Mouse (Mus musculus) midbrain, embryonic 14.5 days (tissue): ENCODE results near the gene Cela3b. TPM values are rescaled to one million over a fixed set of nuclear protein-coding genes. Genes with fewer than 3 reads are reported as not detected.
A peak's percentile ranks its signal among the peaks of the same experiment; 100 is the strongest.

Experiments
- ATAC-seq: fragments of 200-750 bp; cut with Nextera tagmentation; 2 replicates; pipeline ENCODE4 v1.8.0; 2017; ENCODE audit warnings: moderate number of reproducible peaks, moderate library complexity; ENCODE audit not compliant: low FRiP score, low TSS enrichment
- DNase-seq: peaks from one replicate; pipeline ENCODE4 v3.0.0-alpha.2; 2015
- H3K27ac ChIP-seq: fragments of 300-500 bp; sonication (generic); replicated peaks from 2 replicates; pipeline ENCODE4 v1.5.1; 2014; ENCODE audit warnings: mild to moderate bottlenecking, low read depth, low read length, moderate library complexity
- H3K27me3 ChIP-seq: fragments of 300-500 bp; sonication (generic); 2 replicates; pipeline ENCODE4 v1.6.1; 2014; ENCODE audit warnings: low read length, control low read depth, mixed read lengths; ENCODE audit not compliant: control insufficient read depth, insufficient read depth
- H3K36me3 ChIP-seq: fragments of 300-500 bp; sonication (generic); 2 replicates; pipeline ENCODE4 v1.6.1; 2014; ENCODE audit warnings: low read length, control low read depth; ENCODE audit not compliant: control insufficient read depth, insufficient read depth
- H3K4me1 ChIP-seq: fragments of 300-500 bp; sonication (generic); 2 replicates; pipeline ENCODE4 v1.6.1; 2014; ENCODE audit warnings: mild to moderate bottlenecking, antibody characterized with exemption, low read length, control low read depth; ENCODE audit not compliant: control insufficient read depth, insufficient read depth
- H3K4me2 ChIP-seq: fragments of 300-500 bp; sonication (generic); 2 replicates; pipeline ENCODE4 v1.6.1; 2014; ENCODE audit warnings: mild to moderate bottlenecking, low read length, moderate library complexity
- H3K4me3 ChIP-seq: fragments of 300-500 bp; sonication (generic); replicated peaks from 2 replicates; pipeline ENCODE4 v1.5.1; 2014; ENCODE audit warnings: low read depth, low read length
- H3K9ac ChIP-seq: fragments of 300-500 bp; sonication (generic); replicated peaks from 2 replicates; pipeline ENCODE4 v1.6.1; 2014; ENCODE audit warnings: mild to moderate bottlenecking, low read length, moderate library complexity
- H3K9me3 ChIP-seq: fragments of 300-500 bp; sonication (generic); 2 replicates; pipeline ENCODE4 v1.6.1; 2016; ENCODE audit warnings: low read length, control low read depth, mixed read lengths; ENCODE audit not compliant: control insufficient read depth
- WGBS: fragments of 180-500 bp; shearing (Covaris S2); extraction: QIAGEN DNeasy Blood & Tissue Kit; methylation state at CpG from one replicate; pipeline ENCODE4 v1.1.7; 2014; 5-methylcytosine and 5-hydroxymethylcytosine counted together
- polyA plus RNA-seq: library from polyadenylated mRNA; unstranded; fragments of >200 nt; fragmentation: Nextera tagmentation; extraction: Ambion mirVana; gene quantifications from 2 replicates; pipeline ENCODE4 v1.2.1, GENCODE M21; 2014

The Cela3b gene
- polyA plus RNA-seq, 1 experiment from 2014 or later: not detected

- Histone ChIP-seq H3K9ac (peak overlapping the region; percentile 80), H3K4me1 (peaks cover 14% of the 10 kb centered on the region), H3K4me2 (peak overlapping the region; percentile 91), H3K27ac (no peak overlapping the region), H3K36me3 (no peaks in the 10 kb centered on the region), H3K9me3 (no peaks in the 10 kb centered on the region), H3K4me3 (peak overlapping the region; percentile 81), H3K27me3 (no peaks in the 10 kb centered on the region)
- ATAC-seq (no peak), DNase-seq (no peak)
- 54% methylated on average over 6 of the region's 6 CpGs for WGBS
Observed at GRCm38 (mm10) chr4:137388983-137389382, 41.4 kb downstream of the Cela3b start.

GRCm38 (mm10) chr4:137388059-137388794, 42.1 kb downstream of the Cela3b start:
- H3K27me3 ChIP-seq: no peaks in the 10 kb centered on the region
- H3K27ac ChIP-seq: peak overlapping the region; percentile 90
- H3K4me1 ChIP-seq: peaks cover 14% of the 10 kb centered on the region
- peak overlapping the region; percentile 81 for H3K4me3 ChIP-seq
- H3K9ac ChIP-seq: peak overlapping the region; percentile 80
- DNase-seq (peak; percentile 96), ATAC-seq (peak; percentile 88)
- peak overlapping the region; percentile 91 for H3K4me2 ChIP-seq
- WGBS: under 1% methylated on average over 46 of the region's 46 CpGs
- H3K9me3 ChIP-seq: no peaks in the 10 kb centered on the region
- H3K36me3 ChIP-seq: no peaks in the 10 kb centered on the region

- DNase-seq: peak; percentile 8
- peak overlapping the region; percentile 80 for H3K9ac ChIP-seq
- H3K4me2 ChIP-seq: peak overlapping the region; percentile 91
- H3K4me3 ChIP-seq: peak overlapping the region; percentile 81
- no peaks in the 10 kb centered on the region for H3K36me3 ChIP-seq
- H3K9me3 ChIP-seq: no peaks in the 10 kb centered on the region
- no peak for ATAC-seq
- H3K27ac ChIP-seq: peak overlapping the region; percentile 90
- peaks cover 14% of the 10 kb centered on the region for H3K4me1 ChIP-seq
- 2% methylated on average over 20 of the region's 20 CpGs for WGBS
- H3K27me3 ChIP-seq: no peaks in the 10 kb centered on the region
Observed at GRCm38 (mm10) chr4:137387482-137388058, 42.8 kb downstream of the Cela3b start.

GRCm38 (mm10) chr4:137380702-137381605, 49.4 kb downstream of the Cela3b start:
- ATAC-seq (no peak), DNase-seq (no peak)
- 37% methylated on average over 15 of the region's 16 CpGs for WGBS
- Histone ChIP-seq H3K27ac (no peak overlapping the region), H3K27me3 (no peaks in the 10 kb centered on the region), H3K4me2 (no peak overlapping the region), H3K9ac (no peak overlapping the region), H3K4me3 (no peak overlapping the region), H3K9me3 (no peaks in the 10 kb centered on the region), H3K36me3 (no peaks in the 10 kb centered on the region), H3K4me1 (no peaks in the 10 kb centered on the region)

- no peak overlapping the region for H3K27ac ChIP-seq
- no peak overlapping the region for H3K4me2 ChIP-seq
- no peak overlapping the region for H3K9ac ChIP-seq
- H3K4me3 ChIP-seq: no peak overlapping the region
- no peak for DNase-seq
- no peak for ATAC-seq
- 89% methylated on average over 10 of the region's 10 CpGs for WGBS
- no peaks in the 10 kb centered on the region for H3K27me3 ChIP-seq
- H3K4me1 ChIP-seq: no peaks in the 10 kb centered on the region
- no peaks in the 10 kb centered on the region for H3K9me3 ChIP-seq
- H3K36me3 ChIP-seq: no peaks in the 10 kb centered on the region
Observed at GRCm38 (mm10) chr4:137379713-137380255, 50.6 kb downstream of the Cela3b start.

- no peaks in the 10 kb centered on the region for H3K27me3 ChIP-seq
- DNase-seq: no peak
- ATAC-seq: no peak
- WGBS: 83% methylated on average over 3 of the region's 3 CpGs
- H3K4me3 ChIP-seq: no peak overlapping the region
- H3K9ac ChIP-seq: no peak overlapping the region
- H3K27ac ChIP-seq: no peak overlapping the region
- H3K4me1 ChIP-seq: no peaks in the 10 kb centered on the region
- no peak overlapping the region for H3K4me2 ChIP-seq
- H3K9me3 ChIP-seq: no peaks in the 10 kb centered on the region
- H3K36me3 ChIP-seq: no peaks in the 10 kb centered on the region
Observed at GRCm38 (mm10) chr4:137379085-137379484, 51.3 kb downstream of the Cela3b start.

- no peaks in the 10 kb centered on the region for H3K9me3 ChIP-seq
- H3K4me3 ChIP-seq: no peak overlapping the region
- no peaks in the 10 kb centered on the region for H3K4me1 ChIP-seq
- H3K4me2 ChIP-seq: no peak overlapping the region
- no peak overlapping the region for H3K27ac ChIP-seq
- no peaks in the 10 kb centered on the region for H3K36me3 ChIP-seq
- no peak overlapping the region for H3K9ac ChIP-seq
- 82% methylated on average over 4 of the region's 4 CpGs for WGBS
- ATAC-seq (no peak), DNase-seq (no peak)
- H3K27me3 ChIP-seq: no peaks in the 10 kb centered on the region
Observed at GRCm38 (mm10) chr4:137377526-137378304, 52.6 kb downstream of the Cela3b start.

- no peaks in the 10 kb centered on the region for H3K4me1 ChIP-seq
- ATAC-seq: no peak
Observed at GRCm38 (mm10) chr4:137376778-137377177, 53.6 kb downstream of the Cela3b start.

More at GRCm38 (mm10) chr4:137376778-137377177, 53.6 kb downstream of the Cela3b start:
- WGBS: 87% methylated on average over 2 of the region's 2 CpGs
- Histone ChIP-seq H3K4me3 (no peak overlapping the region), H3K4me2 (no peak overlapping the region), H3K9me3 (no peaks in the 10 kb centered on the region), H3K27me3 (no peaks in the 10 kb centered on the region), H3K36me3 (no peaks in the 10 kb centered on the region), H3K27ac (no peak overlapping the region), H3K9ac (no peak overlapping the region)
- DNase-seq: no peak
